Mouse (Mus musculus): ENCODE measurements around the gene Slc38a2. TPM values are rescaled to one million over a fixed set of nuclear protein-coding genes. Genes with fewer than 3 reads are reported as not detected.

The Slc38a2 gene
- total RNA-seq, 2 experiments from 2014 or later: 115 to 116 TPM

DNA sequence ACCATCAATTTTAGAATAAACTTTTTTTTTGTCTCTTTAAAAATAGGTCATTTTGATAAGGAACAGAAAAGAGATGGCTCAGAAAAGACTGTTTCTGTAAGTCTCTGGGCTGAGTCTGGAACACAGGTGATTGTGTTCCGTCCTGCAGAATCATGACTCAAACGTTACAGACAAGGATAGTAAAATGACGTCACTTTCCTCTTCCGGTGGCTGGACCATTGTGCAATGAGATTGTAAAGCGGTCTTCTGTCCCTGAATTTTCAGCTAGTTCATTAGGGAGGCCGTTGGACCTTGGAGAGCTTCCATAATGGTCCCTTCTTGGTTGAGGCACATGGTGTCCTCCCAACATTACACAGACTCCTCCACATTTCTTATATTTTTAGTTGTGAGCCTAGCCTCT is 29.8 kb downstream of the Slc38a2 start:
- no peak for TF ChIP-seq CTCF (IDR thresholded peaks at IDR 0.05)
- H3K4me3 ChIP-seq: no peak overlapping the region
- DNase-seq: no peak
- intact Hi-C loops (cut with DNase I): no loop called here
- no peak overlapping the region for H3K27ac ChIP-seq

DNA sequence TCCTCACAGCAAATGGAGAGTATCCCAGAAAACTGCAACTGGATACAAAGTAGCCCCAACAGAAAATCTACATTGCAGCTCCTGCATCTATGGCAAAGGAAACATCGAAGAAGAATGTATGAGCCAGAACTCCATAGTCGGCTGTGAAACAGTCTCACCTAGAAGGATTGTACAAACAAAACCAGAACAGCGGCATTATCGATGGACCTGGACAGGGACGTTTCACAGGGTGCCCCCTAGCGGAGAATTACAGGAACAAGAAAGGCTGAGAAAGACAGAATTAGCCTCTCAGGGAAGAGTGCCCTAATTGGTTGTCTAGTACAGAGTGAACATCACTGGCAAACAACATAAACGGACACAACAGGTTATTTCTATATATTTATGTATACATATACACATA is 32.9 kb downstream of the Slc38a2 start:
- intact Hi-C loops (cut with DNase I): loop anchor here (2.0 kb wide), 1 partner anchor 124 kb away; no protein-coding TSS in a partner anchor
- Histone ChIP-seq H3K27ac (no peak overlapping the region), H3K4me3 (peak overlapping the region; percentile 65)
- TF ChIP-seq CTCF (IDR thresholded peaks at IDR 0.05): peak; percentile 88
- peak; percentile 59 for DNase-seq

DNA sequence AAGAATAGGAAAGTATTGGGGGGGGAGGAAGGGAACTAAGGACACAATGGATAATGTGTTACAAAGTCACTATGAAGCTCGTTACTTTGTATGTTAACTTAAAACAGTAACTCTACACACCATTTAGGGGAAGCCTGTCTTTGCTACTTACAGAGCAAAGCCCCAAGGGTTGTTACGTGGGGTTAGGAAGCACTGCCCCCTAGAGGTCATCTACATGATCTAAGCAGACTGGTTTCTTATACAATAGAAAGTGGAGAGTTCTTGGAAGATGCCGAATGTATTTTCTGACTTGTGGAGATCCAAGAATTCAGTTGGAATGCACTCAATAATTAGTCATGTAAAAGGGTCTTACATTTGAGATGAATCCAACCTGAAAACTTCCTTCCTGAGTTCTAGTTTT is 33.6 kb downstream of the Slc38a2 start:
- TF ChIP-seq CTCF (IDR thresholded peaks at IDR 0.05): peak; percentile 93
- H3K4me3 ChIP-seq: peak overlapping the region; percentile 65
- peak; percentile 69 for DNase-seq
- intact Hi-C loops (cut with DNase I): loop anchor here (2.0 kb wide), 1 partner anchor 123 kb away; no protein-coding TSS in a partner anchor
- H3K27ac ChIP-seq: no peak overlapping the region

DNA sequence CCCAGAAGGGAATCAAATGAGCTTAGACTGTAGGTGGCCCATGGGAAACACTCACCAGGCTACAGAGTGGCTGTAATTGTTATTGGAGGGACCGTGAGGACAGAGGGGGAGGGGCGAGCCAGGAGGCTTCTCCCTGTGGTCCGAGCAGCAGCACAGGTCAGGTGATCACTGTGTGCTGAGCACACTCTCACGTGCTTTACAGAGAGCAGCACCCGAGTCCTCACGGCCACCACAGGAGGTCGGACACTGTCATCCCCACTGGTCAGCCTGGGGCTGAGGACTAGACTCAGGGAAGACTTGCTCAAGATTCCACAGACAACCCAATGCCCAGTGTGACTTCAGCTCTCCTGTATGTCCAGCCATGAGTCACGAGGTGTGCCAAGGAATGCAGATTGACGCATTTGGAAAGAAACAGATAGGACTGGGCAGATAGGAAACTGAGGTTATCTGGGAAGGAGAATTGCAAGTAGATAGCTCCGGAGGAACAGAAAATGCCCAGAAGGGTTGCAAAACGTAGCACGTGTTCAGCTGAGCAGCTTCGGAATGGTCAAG is 38.9 kb downstream of the Slc38a2 start:
- H3K27ac ChIP-seq: no peak overlapping the region
- TF ChIP-seq CTCF (IDR thresholded peaks at IDR 0.05): no peak
- intact Hi-C loops (cut with DNase I): no loop called here
- no peak overlapping the region for H3K4me3 ChIP-seq
- DNase-seq: no peak

DNA sequence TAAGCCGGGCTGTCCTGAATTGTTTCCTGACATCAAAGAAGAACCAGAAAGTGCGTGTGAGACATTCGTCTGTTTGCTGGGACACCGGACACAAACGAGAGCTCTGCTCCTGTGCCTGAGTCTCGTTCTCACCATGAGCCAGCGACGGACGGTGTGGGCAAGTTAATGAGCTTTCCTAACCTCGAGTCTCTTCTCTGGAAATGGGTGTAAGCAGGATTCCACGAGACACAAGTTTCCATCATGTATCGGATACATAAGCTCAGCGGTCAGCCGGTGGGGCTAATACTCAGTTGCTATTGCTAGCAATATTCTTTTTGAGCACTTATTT is 41.3 kb downstream of the Slc38a2 start:
- TF ChIP-seq CTCF (IDR thresholded peaks at IDR 0.05): no peak
- H3K27ac ChIP-seq: no peak overlapping the region
- DNase-seq: no peak
- H3K4me3 ChIP-seq: no peak overlapping the region
- intact Hi-C loops (cut with DNase I): no loop called here

DNA sequence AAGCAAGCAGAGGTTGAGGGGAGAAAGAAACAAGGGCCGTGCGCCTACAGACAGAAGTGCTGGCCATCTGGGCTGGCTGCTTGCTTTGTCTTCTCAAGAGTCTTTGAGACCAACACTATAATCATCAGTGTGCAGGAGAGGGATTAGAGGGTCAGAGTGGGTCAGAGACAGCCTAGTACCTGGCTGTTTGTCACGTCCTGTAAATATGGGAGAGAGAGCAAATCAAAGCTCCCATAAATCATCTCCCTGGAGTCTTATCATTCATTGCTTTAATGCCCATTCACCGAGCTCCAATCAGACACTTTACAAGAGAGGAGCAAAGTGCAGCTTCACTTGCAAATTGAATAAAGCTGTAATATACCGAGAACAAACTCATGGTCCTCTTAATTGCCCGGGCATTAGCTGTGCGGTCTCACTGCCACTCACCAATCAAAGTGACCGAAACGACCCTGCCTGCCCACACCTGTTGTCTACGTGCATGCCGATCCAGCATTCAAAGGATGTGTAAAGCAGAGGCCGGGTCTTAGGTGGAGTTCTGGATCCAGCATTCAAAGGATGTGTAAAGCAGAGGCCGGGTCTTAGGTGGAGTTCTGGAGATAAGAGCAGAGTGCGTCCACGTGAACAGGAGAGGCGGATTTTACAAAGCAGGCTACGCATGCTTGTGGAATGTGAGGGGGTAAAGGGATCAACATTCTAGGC is 41.8 kb downstream of the Slc38a2 start:
- Histone ChIP-seq H3K27ac (no peak overlapping the region), H3K4me3 (no peak overlapping the region)
- no peak for TF ChIP-seq CTCF (IDR thresholded peaks at IDR 0.05)
- DNase-seq: no peak
- intact Hi-C loops (cut with DNase I): no loop called here

DNA sequence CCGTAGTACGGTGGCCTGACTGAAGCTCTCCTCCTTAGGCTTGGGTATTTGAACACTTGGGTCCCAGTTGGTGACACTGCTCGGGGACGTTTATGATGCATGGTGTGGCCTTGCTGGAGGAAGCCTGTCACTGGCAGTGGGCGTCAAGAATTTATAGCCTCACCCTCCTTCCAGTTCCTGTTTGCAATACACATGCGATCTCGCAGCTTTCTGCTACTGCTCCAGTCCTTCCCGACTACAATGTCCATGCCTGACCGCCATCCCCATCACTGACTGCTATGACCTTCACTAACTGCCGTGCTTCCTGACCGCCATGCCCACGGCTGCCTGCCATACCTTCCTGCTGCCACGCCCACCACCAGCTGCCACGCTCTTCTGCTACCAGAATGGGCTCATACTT is 44.0 kb downstream of the Slc38a2 start:
- intact Hi-C loops (cut with DNase I): no loop called here
- no peak overlapping the region for H3K4me3 ChIP-seq
- no peak for DNase-seq
- H3K27ac ChIP-seq: peak overlapping the region; percentile 20; the same call in 1 of the 2 replicates
- TF ChIP-seq CTCF (IDR thresholded peaks at IDR 0.05): no peak

DNA sequence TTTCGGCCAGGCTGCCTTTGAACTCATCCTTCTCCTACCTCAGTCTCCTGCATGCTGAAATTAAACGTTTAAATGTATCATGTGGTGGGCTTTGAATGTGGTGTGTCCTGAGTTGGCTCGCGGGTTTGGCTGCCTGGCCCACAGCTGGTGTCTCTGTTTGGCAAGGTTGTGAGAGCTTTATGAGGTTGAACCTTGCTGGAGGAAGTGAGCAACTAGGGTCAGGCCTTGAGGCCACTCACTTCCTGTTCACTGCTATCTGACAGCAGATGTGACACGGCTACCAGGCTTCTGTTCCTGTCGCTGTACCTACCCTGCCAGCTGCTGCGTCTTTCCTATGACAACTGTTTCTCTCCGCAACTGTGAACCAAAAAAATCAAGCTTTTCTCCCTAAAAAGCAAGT is 44.8 kb downstream of the Slc38a2 start:
- no peak for DNase-seq
- no peak overlapping the region for H3K4me3 ChIP-seq
- intact Hi-C loops (cut with DNase I): no loop called here
- TF ChIP-seq CTCF (IDR thresholded peaks at IDR 0.05): no peak
- H3K27ac ChIP-seq: 0 out of 2 replicates have a peak overlapping the region, but pooled peaks have one; percentile 31

DNA sequence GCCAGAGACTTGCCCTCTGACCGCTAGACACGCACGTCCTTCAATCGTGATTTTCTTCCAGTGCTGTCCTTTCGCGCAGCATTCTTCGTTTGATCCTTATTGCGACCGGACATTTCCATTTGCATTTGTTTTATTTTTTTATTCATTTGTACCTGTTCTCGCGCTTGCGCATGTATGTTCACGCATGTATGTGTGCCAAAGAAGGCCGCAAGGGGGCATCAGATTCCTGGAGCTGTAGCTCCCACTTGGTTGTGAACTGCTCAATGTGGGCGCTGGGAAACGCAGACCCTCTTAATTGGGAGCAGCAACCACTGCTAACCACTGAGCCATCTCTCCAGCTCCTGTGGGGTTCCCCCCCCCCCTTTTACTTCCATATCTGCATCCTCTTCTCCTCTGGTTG is 46.5 kb downstream of the Slc38a2 start:
- no peak for TF ChIP-seq CTCF (IDR thresholded peaks at IDR 0.05)
- intact Hi-C loops (cut with DNase I): no loop called here

DNA sequence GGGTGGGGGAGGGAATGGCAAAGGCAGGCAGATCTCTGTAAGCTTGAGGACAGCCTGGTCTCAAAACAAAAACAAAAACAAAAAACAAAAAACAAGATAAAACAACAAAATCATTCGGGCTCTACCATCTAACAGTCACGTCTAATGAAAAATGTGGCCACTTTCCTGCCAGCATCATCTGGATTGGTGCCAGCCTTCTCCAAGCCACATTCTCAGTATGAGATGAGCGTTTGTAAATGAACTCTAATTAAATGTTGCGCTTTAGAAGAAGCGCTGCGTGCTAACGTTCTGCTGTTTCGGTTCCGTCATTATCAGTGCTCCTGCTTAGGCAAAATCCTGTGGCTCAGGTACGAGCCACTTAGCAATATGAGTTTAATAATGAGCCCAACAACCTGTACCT is 47.0 kb downstream of the Slc38a2 start:
- TF ChIP-seq CTCF (IDR thresholded peaks at IDR 0.05): no peak
- no peak overlapping the region for H3K4me3 ChIP-seq
- H3K27ac ChIP-seq: no peak overlapping the region
- intact Hi-C loops (cut with DNase I): no loop called here
- no peak for DNase-seq

More for the DNA sequence above, 46.5 kb downstream of the Slc38a2 start:
- H3K4me3 ChIP-seq: no peak overlapping the region
- H3K27ac ChIP-seq: no peak overlapping the region
- DNase-seq: no peak

DNA sequence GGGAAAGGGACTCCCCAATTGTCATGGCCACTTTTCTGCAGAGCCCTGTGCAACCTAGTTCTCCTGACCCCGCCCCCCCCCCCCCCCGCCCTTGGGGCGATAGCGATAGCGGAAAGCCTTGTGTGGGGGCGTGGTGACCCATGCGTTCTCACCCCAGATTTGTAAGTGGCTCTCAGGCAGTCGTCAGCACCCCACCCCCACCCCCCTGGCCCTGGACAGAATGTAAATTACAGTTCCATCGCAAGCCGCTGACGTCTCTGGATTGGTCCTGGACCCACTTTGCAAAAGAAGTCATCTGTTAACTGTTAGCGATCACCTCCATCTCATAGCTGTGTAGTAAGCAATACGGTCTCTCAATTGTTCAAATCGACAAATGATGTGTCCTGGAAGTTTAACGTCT is 52.2 kb downstream of the Slc38a2 start:
- Histone ChIP-seq H3K27ac (no peak overlapping the region), H3K4me3 (no peak overlapping the region)
- intact Hi-C loops (cut with DNase I): no loop called here
- DNase-seq: no peak
- no peak for TF ChIP-seq CTCF (IDR thresholded peaks at IDR 0.05)

DNA sequence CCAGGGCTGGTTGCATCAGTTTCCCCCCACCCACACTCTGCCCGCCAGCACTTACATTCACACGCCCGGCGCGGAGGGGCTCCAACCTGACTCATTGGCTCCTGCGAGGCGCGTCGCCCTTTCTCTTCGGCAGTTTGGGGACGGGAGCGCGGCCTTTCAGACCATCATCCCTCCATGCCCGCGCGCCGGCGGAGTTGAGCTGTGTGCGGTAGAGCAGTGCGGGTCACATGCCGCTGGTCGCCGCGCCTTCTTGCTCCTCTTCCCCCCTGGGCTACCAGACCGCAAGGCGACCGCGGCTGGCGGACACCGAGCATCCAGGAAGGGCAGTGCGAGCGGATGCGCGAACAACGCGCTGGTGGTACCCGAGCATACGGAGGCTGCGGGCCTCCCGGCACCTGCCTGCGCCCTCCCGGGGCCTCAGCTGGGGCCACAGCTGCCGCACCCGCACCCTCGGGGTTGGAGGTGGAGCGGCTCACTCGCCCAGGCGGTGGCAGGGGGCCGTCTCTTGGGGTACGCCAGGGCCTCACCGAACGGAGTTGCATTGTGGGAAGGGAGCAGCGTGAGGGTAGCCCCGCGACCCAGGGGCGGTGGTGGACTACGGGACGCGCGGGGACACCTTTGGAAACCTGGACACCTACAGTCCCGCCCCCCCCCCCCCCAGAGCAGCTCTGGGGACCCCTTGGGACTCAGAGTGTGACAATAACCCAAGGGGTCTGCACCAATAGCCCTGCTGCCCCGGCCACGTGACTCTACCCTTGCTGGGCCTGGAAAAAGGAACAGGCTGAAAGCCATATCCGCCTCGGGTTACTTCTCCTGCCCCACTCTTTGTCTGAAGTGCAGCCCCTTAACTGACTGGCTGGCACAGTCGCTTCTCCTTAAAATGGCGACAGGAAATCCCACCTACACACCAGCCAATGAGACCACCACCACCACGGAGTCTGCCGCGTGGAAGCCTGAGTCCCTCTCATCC is 56.8 kb downstream of the Slc38a2 start, which contains the start of gene Slc38a1:
Gene Slc38a1 (minus strand): TSS at position 478 of the 970 bp plus-strand sequence.
- no peak for TF ChIP-seq CTCF (IDR thresholded peaks at IDR 0.05)
- Histone ChIP-seq H3K4me3 (peak within 1 kb of the TSS; percentile 78), H3K27ac (peak within 1 kb of the TSS; percentile 56)
- peak; percentile 41 for DNase-seq
- intact Hi-C loops (cut with DNase I): no loop called here

Data from gastrocnemius, adult 2 months (tissue).